Mouse (Mus musculus): Measurements from ENCODE around the gene Fn3krp. TPM values are rescaled to one million over a fixed set of nuclear protein-coding genes. Genes with fewer than 3 reads are reported as not detected.

Fn3krp gene
- polyA plus RNA-seq, 1 experiment from 2014 or later: 8.2 TPM

GRCm38 (mm10) chr11:121434156-121435155 is 13.3 kb downstream of the Fn3krp start, which contains the start of gene Fn3k:
Gene Fn3k, plus strand, starts transcription at chr11:121434913.
- WGBS: 5% methylated on average over 30 of the region's 30 CpGs
- peak within 1 kb of the TSS; percentile 66 for H3K9ac ChIP-seq (ENCODE audit: low read depth, low read length)
- H3K4me2 ChIP-seq (ENCODE audit: low read length): peak within 1 kb of the TSS; percentile 78
- ATAC-seq: peak; percentile 97
- peaks cover 3% of the 10 kb centered on the region; the same call in 1 of the 2 replicates for H3K36me3 ChIP-seq (ENCODE audit: control insufficient read depth, insufficient read depth, low read length)
- H3K4me1 ChIP-seq (ENCODE audit: control insufficient read depth, insufficient read depth, low read length): peaks cover 8% of the 10 kb centered on the region
- no peaks in the 10 kb centered on the region for H3K27me3 ChIP-seq (ENCODE audit: control insufficient read depth, insufficient read depth, low read depth, low read length)
- peak within 1 kb of the TSS; percentile 56 for H3K27ac ChIP-seq (ENCODE audit: low read length)
- H3K9me3 ChIP-seq (replicated peaks; ENCODE audit: control insufficient read depth, low read length, poor library complexity, severe bottlenecking): no peaks in the 10 kb centered on the region
- H3K4me3 ChIP-seq (ENCODE audit: low read depth, low read length): peak within 1 kb of the TSS; percentile 44

GRCm38 (mm10) chr11:121437236-121437635 is 16.0 kb downstream of the Fn3krp start:
- no peak for ATAC-seq
- Histone ChIP-seq H3K9me3 (replicated peaks; ENCODE audit: control insufficient read depth, low read length, poor library complexity, severe bottlenecking) (no peaks in the 10 kb centered on the region), H3K4me2 (ENCODE audit: low read length) (no peak overlapping the region), H3K27ac (ENCODE audit: low read length) (no peak overlapping the region), H3K27me3 (ENCODE audit: control insufficient read depth, insufficient read depth, low read depth, low read length) (no peaks in the 10 kb centered on the region), H3K9ac (ENCODE audit: low read depth, low read length) (no peak overlapping the region), H3K4me1 (ENCODE audit: control insufficient read depth, insufficient read depth, low read length) (peaks cover 8% of the 10 kb centered on the region), H3K4me3 (ENCODE audit: low read depth, low read length) (no peak overlapping the region), H3K36me3 (ENCODE audit: control insufficient read depth, insufficient read depth, low read length) (no peaks in the 10 kb centered on the region)
- WGBS: 86% methylated on average over 5 of the region's 5 CpGs

- Histone ChIP-seq H3K27ac (ENCODE audit: low read length) (no peak overlapping the region), H3K36me3 (ENCODE audit: control insufficient read depth, insufficient read depth, low read length) (no peaks in the 10 kb centered on the region), H3K9me3 (replicated peaks; ENCODE audit: control insufficient read depth, low read length, poor library complexity, severe bottlenecking) (no peaks in the 10 kb centered on the region), H3K4me3 (ENCODE audit: low read depth, low read length) (no peak overlapping the region), H3K9ac (ENCODE audit: low read depth, low read length) (no peak overlapping the region), H3K27me3 (ENCODE audit: control insufficient read depth, insufficient read depth, low read depth, low read length) (no peaks in the 10 kb centered on the region), H3K4me1 (ENCODE audit: control insufficient read depth, insufficient read depth, low read length) (no peaks in the 10 kb centered on the region), H3K4me2 (ENCODE audit: low read length) (no peak overlapping the region)
- WGBS: 67% methylated on average over 5 of the region's 5 CpGs
- no peak for ATAC-seq
These were observed 18.6 kb downstream of the Fn3krp start for GRCm38 (mm10) chr11:121439686-121440292.

- WGBS: 87% methylated on average over 4 of the region's 4 CpGs
- Histone ChIP-seq H3K9ac (ENCODE audit: low read depth, low read length) (no peak overlapping the region), H3K36me3 (ENCODE audit: control insufficient read depth, insufficient read depth, low read length) (no peaks in the 10 kb centered on the region), H3K27ac (ENCODE audit: low read length) (no peak overlapping the region), H3K27me3 (ENCODE audit: control insufficient read depth, insufficient read depth, low read depth, low read length) (no peaks in the 10 kb centered on the region), H3K4me1 (ENCODE audit: control insufficient read depth, insufficient read depth, low read length) (no peaks in the 10 kb centered on the region), H3K9me3 (replicated peaks; ENCODE audit: control insufficient read depth, low read length, poor library complexity, severe bottlenecking) (no peaks in the 10 kb centered on the region), H3K4me3 (ENCODE audit: low read depth, low read length) (no peak overlapping the region), H3K4me2 (ENCODE audit: low read length) (no peak overlapping the region)
- no peak for ATAC-seq
These were observed 20.5 kb downstream of the Fn3krp start for GRCm38 (mm10) chr11:121441653-121442052.

- no peak for ATAC-seq
- H3K36me3 ChIP-seq (ENCODE audit: control insufficient read depth, insufficient read depth, low read length): no peaks in the 10 kb centered on the region
- no peaks in the 10 kb centered on the region for H3K9me3 ChIP-seq (replicated peaks; ENCODE audit: control insufficient read depth, low read length, poor library complexity, severe bottlenecking)
- H3K9ac ChIP-seq (ENCODE audit: low read depth, low read length): no peak overlapping the region
- no peak overlapping the region for H3K4me2 ChIP-seq (ENCODE audit: low read length)
- no peaks in the 10 kb centered on the region for H3K4me1 ChIP-seq (ENCODE audit: control insufficient read depth, insufficient read depth, low read length)
- 79% methylated on average over 2 of the region's 2 CpGs for WGBS
- H3K4me3 ChIP-seq (ENCODE audit: low read depth, low read length): no peak overlapping the region
- no peaks in the 10 kb centered on the region; the same call in 1 of the 2 replicates for H3K27me3 ChIP-seq (ENCODE audit: control insufficient read depth, insufficient read depth, low read depth, low read length)
- no peak overlapping the region for H3K27ac ChIP-seq (ENCODE audit: low read length)
These were observed 20.9 kb downstream of the Fn3krp start for GRCm38 (mm10) chr11:121442076-121442475.

- H3K9ac ChIP-seq (ENCODE audit: low read depth, low read length): peak overlapping the region; percentile 77
- H3K9me3 ChIP-seq (replicated peaks; ENCODE audit: control insufficient read depth, low read length, poor library complexity, severe bottlenecking): no peaks in the 10 kb centered on the region
- H3K36me3 ChIP-seq (ENCODE audit: control insufficient read depth, insufficient read depth, low read length): peaks cover 5% of the 10 kb centered on the region; the same call in 1 of the 2 replicates
- ATAC-seq: peak; percentile 52; the same call in 1 of the 2 replicates
- peaks cover 18% of the 10 kb centered on the region for H3K4me1 ChIP-seq (ENCODE audit: control insufficient read depth, insufficient read depth, low read length)
- peak overlapping the region; percentile 88 for H3K4me3 ChIP-seq (ENCODE audit: low read depth, low read length)
- H3K4me2 ChIP-seq (ENCODE audit: low read length): peak overlapping the region; percentile 77
- 18% methylated on average over 9 of the region's 9 CpGs for WGBS
- peak overlapping the region; percentile 90 for H3K27ac ChIP-seq (ENCODE audit: low read length)
- no peaks in the 10 kb centered on the region; the same call in 1 of the 2 replicates for H3K27me3 ChIP-seq (ENCODE audit: control insufficient read depth, insufficient read depth, low read depth, low read length)
These were observed 30.1 kb downstream of the Fn3krp start for GRCm38 (mm10) chr11:121451216-121451726.

- Histone ChIP-seq H3K4me3 (ENCODE audit: low read depth, low read length) (peak within 1 kb of the TSS; percentile 88), H3K4me2 (ENCODE audit: low read length) (peak within 1 kb of the TSS; percentile 77), H3K9ac (ENCODE audit: low read depth, low read length) (peak within 1 kb of the TSS; percentile 77), H3K36me3 (ENCODE audit: control insufficient read depth, insufficient read depth, low read length) (peaks cover 5% of the 10 kb centered on the region; the same call in 1 of the 2 replicates), H3K9me3 (replicated peaks; ENCODE audit: control insufficient read depth, low read length, poor library complexity, severe bottlenecking) (no peaks in the 10 kb centered on the region), H3K27ac (ENCODE audit: low read length) (peak within 1 kb of the TSS; percentile 90), H3K4me1 (ENCODE audit: control insufficient read depth, insufficient read depth, low read length) (peaks cover 18% of the 10 kb centered on the region), H3K27me3 (ENCODE audit: control insufficient read depth, insufficient read depth, low read depth, low read length) (no peaks in the 10 kb centered on the region; the same call in 1 of the 2 replicates)
- ATAC-seq: peak; percentile 95
- WGBS: under 1% methylated on average over 58 of the region's 58 CpGs
These were observed 30.8 kb downstream of the Fn3krp start, which contains the start of gene Tbcd for GRCm38 (mm10) chr11:121451753-121452635. Gene Tbcd, plus strand, starts transcription at chr11:121451949.

GRCm38 (mm10) chr11:121457874-121458273 is 36.7 kb downstream of the Fn3krp start:
- Histone ChIP-seq H3K9me3 (replicated peaks; ENCODE audit: control insufficient read depth, low read length, poor library complexity, severe bottlenecking) (no peaks in the 10 kb centered on the region), H3K4me1 (ENCODE audit: control insufficient read depth, insufficient read depth, low read length) (peaks cover 9% of the 10 kb centered on the region), H3K4me2 (ENCODE audit: low read length) (no peak overlapping the region), H3K36me3 (ENCODE audit: control insufficient read depth, insufficient read depth, low read length) (peaks cover 25% of the 10 kb centered on the region), H3K4me3 (ENCODE audit: low read depth, low read length) (no peak overlapping the region), H3K27me3 (ENCODE audit: control insufficient read depth, insufficient read depth, low read depth, low read length) (no peaks in the 10 kb centered on the region), H3K9ac (ENCODE audit: low read depth, low read length) (no peak overlapping the region), H3K27ac (ENCODE audit: low read length) (no peak overlapping the region)
- no peak for ATAC-seq
- WGBS: 94% methylated on average over 3 of the region's 3 CpGs
